Mouse (Mus musculus): ENCODE results near the gene Wdr72.
A peak's percentile ranks its signal among the peaks of the same experiment; 100 is the strongest.

Gene Wdr72

DNA sequence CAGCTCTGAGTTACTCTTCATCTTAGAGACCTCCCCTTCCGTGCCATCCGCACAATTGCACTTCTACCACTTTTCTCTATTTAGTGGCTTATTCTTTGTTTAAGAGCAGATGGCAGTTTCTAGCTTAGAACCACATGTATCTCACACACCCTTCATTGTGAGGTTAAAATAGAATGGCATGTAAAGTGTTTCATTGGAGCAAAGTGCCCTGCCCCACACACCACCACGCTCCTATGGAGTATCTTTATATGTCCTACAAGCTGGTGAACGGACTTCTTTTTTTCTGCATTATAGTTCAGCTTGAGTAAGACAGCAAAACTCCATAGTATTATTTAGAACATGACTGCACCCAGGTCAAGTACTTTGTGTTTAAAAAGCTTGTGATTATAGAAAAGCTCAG, 137.9 kb downstream of the Wdr72 start:
- no peak for DNase-seq (ENCODE audit: low spot score)

GRCm38 (mm10) chr9:74249486-74249885, 139.3 kb downstream of the Wdr72 start:
- no peak for DNase-seq (ENCODE audit: low spot score)

DNA sequence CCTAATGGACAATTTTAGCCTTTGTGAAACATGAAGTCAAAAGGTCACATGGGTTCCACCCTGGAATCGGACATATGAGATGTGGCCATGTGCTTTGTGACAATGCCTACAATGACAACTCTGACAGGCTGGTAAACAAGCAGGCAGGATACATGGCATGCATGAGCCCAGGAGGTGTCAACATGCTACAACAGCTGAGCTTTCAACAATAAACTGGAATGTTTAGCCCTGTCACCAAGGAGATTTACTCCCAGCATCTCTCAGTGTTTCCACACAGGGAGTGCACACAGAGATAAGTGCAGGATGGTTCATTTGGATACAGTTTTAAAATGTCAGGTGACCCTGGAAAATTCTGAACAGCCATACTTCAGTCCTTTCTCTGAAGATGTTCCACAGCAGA, 140.4 kb downstream of the Wdr72 start:
- no peak for DNase-seq (ENCODE audit: low spot score)

- DNase-seq (ENCODE audit: low spot score): no peak
Measured at GRCm38 (mm10) chr9:74258389-74258788, 148.2 kb downstream of the Wdr72 start.

GRCm38 (mm10) chr9:74277752-74278385, 167.7 kb downstream of the Wdr72 start:
- no peak for DNase-seq (ENCODE audit: low spot score)

DNA sequence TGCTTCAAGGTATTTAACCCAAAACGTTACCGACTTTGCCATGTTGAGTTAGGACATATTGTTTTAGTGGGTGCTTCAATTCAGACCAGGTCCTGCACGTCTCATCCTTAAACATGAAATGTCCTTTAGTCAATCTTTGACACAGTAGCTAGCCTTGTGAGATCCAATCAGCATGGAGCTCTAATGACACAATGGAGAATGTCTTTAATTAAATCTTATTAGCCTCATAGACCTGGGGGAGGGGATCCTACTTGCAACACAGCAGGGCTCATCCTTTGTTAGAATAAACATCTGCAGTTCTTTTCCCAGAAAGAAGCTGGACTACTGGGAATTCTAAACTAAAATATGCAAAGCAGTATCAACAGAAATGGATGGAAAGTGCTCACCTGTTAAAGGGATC, 171.9 kb downstream of the Wdr72 start:
- no peak for DNase-seq (ENCODE audit: low spot score)

- DNase-seq (ENCODE audit: low spot score): peak; percentile 11
Measured at GRCm38 (mm10) chr9:74286210-74286609, 176.1 kb downstream of the Wdr72 start.

- no peak for DNase-seq (ENCODE audit: low spot score)
Measured at GRCm38 (mm10) chr9:74294479-74294878, 184.3 kb downstream of the Wdr72 start.

- no peak for DNase-seq (ENCODE audit: low spot score)
Measured at GRCm38 (mm10) chr9:74318771-74319170, 208.6 kb downstream of the Wdr72 start.

GRCm38 (mm10) chr9:74324089-74324924, 214.2 kb downstream of the Wdr72 start:
- DNase-seq (ENCODE audit: low spot score): no peak

GRCm38 (mm10) chr9:74324925-74325295, 214.8 kb downstream of the Wdr72 start:
- DNase-seq (ENCODE audit: low spot score): no peak

DNA sequence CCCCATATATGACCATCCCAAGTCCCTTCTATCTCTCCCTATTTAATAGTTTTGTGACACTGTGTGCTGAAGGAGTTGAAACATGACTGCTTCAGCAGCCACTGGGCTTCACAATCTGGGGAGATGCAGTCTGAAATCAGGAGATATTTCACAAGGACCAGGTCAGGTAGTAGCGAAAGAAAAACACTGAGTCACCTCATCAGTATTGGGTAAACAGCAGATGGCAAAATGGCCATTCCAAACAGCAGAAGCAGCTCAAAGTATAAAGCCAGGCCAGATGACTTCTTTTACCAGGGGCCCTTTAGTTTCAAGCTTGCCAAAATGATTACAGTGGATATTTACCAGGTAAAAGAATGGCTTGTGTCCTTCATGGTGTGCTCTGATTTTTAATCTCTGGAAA, 215.8 kb downstream of the Wdr72 start:
- DNase-seq (ENCODE audit: low spot score): no peak

DNA sequence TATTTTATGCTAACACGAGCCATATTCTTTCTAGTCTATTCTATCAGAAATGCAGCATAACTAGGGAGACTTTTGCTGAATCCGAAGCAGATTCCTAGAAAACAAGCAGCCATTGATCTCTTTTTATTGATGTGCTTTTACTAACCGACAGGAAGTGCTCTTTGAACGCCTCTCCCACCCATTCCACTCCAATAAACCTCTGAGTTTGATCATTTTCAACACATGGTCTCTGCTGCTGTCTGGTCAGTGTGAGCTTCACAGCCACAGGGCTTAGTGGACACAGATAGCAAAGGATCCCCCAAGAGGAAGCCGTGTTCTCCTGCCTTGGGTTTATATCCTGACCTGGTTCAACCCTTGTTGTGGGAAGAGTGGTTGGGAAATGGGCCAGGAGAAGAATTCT, 218.7 kb downstream of the Wdr72 start:
- DNase-seq (ENCODE audit: low spot score): no peak

DNA sequence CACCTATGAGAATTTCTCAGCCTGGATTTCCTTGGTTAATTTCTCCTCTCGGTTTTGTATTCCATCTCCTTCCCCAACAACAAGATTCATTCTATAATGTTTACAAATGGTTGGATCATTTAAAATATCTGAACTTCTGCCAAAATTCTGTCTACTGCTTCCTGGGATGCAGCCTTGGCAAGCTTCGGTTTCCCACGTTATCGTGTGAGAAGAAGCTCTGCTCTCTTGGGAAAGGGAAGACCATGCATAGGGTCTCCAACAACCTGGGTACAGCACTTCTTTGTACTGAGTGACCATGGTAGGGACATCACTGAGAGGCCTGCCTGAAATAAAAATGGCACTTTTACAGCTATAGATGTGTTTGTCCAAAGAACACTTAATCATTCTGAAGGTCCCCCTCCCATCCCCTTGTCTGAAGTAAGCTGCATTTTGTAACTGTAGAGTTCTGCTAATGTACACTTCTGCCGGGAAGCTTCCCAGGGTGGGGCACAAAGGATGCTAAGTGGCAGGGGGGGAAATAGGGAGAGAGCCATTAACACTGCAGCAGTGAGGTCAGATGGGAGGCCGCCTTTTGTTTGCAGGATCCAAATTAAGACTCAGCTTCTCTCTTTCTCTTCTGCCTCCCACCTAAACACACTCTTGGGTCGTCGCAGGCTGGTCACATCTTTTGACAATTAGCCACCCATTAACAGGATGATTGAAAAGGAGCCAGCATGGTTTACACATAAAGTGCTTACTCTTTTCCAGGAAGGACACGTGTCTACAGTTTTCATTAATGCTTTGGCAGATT, 220.7 kb downstream of the Wdr72 start:
- no peak for DNase-seq (ENCODE audit: low spot score)

DNA sequence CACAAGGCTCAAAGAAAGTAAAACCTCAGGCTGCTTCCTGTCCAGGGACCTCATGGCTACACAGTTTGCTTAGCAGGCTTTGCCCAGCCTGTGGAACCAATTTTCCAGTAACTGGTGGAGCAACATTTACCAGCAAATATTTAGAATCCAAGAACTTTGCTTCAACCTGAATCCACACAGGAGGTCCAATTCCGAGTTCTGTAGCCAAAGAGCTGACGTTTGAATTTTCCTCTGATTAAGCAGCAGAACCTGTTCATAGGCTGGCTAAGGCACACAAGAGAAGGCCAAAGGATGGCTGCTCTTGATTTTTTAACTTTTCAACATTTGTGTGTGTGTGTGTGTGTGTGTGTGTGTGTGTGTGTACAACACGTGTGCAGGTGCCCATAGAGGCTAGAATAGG, 222.2 kb downstream of the Wdr72 start:
- DNase-seq (ENCODE audit: low spot score): no peak
